Mouse (Mus musculus): ENCODE results near the gene Clic1. TPM values are rescaled to one million over a fixed set of nuclear protein-coding genes. Genes with fewer than 3 reads are reported as not detected.

Gene Clic1
- polyA plus RNA-seq, 1 experiment from 2014 or later = 147 TPM

- Histone ChIP-seq H3K4me1 (peaks cover 47% of the 10 kb centered on the region), H3K27me3 (peaks cover 28% of the 10 kb centered on the region), H3K4me3 (peak overlapping the region; percentile 79), H3K36me3 (ENCODE audit: poor library complexity, severe bottlenecking) (peaks cover 47% of the 10 kb centered on the region), H3K9ac (peak overlapping the region; percentile 90), H3K4me2 (peak overlapping the region; percentile 91), H3K27ac (no peak overlapping the region), H3K9me3 (replicated peaks) (no peaks in the 10 kb centered on the region)
- 60% methylated on average over 22 of the region's 22 CpGs for WGBS
- ATAC-seq = no peak
Observed at GRCm38 (mm10) chr17:35060737-35061297, 11.1 kb downstream of the Clic1 start.

DNA sequence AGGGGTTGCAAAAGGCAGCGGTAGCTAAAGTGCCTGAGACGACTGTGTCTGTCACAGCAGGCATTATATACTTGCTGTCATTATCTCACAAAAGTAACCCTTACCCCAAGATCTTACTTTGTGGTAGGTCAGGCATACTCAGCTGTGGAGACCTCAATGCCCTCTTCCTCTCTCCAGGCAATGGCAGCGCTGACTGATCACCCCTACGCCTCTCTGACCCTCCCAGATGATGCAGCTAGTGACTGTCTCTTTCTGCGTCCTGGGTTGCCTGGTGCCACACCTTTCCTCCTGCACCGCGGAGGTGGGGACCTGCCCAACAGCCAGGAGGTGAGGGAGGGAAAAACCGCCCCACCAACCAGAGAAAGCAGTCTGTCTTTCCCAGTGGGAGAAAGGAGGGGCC, 11.5 kb downstream of the Clic1 start:
- Histone ChIP-seq H3K36me3 (ENCODE audit: poor library complexity, severe bottlenecking) (peaks cover 42% of the 10 kb centered on the region), H3K4me2 (peak overlapping the region; percentile 91; the same call in 1 of the 2 replicates), H3K27ac (no peak overlapping the region), H3K9me3 (replicated peaks) (no peaks in the 10 kb centered on the region), H3K27me3 (peaks cover 33% of the 10 kb centered on the region), H3K4me3 (peak overlapping the region; percentile 79; the same call in 1 of the 2 replicates), H3K4me1 (peaks cover 47% of the 10 kb centered on the region), H3K9ac (peak overlapping the region; percentile 43)
- 78% methylated on average over 8 of the region's 8 CpGs for WGBS
- no peak for ATAC-seq

DNA sequence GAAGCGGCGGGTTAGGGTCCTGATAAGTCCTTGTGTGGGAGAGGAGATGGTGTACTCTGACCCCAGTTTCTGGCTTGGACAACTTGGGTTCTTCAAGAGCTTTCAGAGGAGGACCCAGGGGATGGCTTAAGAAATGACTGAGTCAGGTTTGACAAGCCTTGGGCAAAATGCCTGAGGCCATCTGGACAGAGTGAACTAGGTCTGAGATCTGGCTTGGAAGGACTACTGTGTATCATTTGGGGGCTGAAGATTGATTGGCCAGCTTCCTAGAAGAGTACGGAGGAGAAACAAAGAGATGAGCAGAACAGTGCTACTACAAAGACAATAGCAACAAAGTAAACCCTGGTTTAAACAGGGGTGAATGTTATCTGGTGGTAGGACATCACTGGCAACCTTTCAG, 13.7 kb downstream of the Clic1 start:
- Histone ChIP-seq H3K4me3 (no peak overlapping the region), H3K9me3 (replicated peaks) (no peaks in the 10 kb centered on the region), H3K27ac (no peak overlapping the region), H3K36me3 (ENCODE audit: poor library complexity, severe bottlenecking) (peaks cover 32% of the 10 kb centered on the region), H3K27me3 (peaks cover 49% of the 10 kb centered on the region), H3K9ac (no peak overlapping the region), H3K4me1 (peaks cover 44% of the 10 kb centered on the region), H3K4me2 (no peak overlapping the region)
- 89% methylated on average over 3 of the region's 3 CpGs for WGBS
- no peak for ATAC-seq

DNA sequence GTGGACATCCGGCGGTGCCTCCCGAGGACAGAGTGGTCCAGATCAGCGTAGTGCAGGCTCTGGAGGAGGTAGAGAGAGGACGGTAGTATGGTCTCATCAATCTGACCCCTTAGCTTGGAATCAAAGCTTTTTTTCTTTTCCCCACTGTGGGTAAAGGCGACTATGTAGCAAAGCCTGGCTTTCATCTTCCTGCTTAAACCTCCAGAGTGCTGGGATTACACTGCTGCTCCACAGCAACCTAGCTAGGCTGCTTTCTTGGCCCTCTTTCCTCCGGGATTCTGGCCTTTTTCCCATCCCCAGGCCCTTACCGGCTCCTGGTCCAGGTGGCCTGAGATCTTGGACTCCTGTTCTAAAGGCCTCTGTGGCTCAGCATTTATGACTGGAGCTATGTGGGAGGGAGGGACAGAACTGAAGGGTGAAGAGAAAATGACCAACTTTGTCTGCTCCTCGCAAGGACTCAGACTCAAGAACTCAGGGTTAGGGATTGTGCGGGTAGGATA, 14.7 kb downstream of the Clic1 start:
- H3K4me1 ChIP-seq = peaks cover 40% of the 10 kb centered on the region
- H3K9ac ChIP-seq = peak overlapping the region; percentile 8; the same call in 1 of the 2 replicates
- peaks cover 49% of the 10 kb centered on the region for H3K27me3 ChIP-seq
- no peak for ATAC-seq
- 34% methylated on average over 10 of the region's 10 CpGs for WGBS
- peaks cover 32% of the 10 kb centered on the region for H3K36me3 ChIP-seq (ENCODE audit: poor library complexity, severe bottlenecking)
- H3K4me2 ChIP-seq = peak overlapping the region; percentile 57
- H3K4me3 ChIP-seq = peak overlapping the region; percentile 25; the same call in 1 of the 2 replicates
- H3K9me3 ChIP-seq (replicated peaks) = no peaks in the 10 kb centered on the region
- no peak overlapping the region for H3K27ac ChIP-seq

DNA sequence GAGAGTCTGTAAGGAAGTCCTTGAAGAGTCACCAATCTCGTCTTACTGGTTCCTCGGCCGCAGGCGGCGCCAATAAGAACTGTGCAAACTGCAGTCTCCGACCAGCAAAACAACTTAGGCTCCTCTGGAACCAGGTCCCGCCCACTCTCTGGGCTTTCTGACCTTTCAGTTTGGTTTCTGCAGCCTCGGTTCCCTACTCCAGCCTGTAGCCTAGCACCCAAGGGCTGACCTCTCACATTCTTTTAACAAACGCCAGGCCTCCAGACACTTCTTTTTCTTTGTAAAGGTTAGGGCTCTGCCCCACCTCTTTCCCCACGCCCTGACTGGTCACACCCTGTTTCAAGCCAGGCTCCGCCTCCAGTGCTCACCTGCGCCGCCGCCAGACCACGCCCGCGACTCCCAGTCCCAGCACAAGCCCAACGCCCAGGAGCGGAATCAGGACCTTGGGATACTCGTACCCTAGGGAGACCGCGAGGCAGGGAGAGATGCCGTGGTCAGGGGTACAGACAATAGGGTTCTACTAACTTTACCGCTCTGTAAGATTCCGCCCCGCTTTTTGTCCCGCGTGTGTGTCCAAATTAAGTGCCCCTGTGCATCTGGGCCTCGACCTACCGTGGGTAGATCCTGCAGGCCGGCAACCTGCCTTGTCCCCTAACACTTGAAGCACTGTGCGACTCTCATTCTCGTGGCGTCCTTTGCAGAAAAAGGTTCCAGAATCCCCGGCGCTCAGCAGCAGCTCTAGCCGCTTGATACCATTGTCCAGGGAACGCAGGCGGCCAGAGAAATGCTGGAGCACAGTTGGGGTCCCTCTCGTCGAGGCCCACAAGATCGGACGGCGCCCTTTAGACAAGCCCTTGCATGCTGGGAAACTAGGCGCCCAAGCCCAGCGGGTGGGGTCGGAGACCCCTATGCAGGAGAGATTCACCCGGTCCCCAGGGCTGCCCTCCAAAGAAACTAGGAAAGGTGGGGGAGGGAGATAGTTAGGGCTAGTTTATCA, 15.5 kb downstream of the Clic1 start, which contains the start of gene Ly6g6c:
Gene Ly6g6c (plus strand): TSS at position 438 of the 997 bp plus-strand sequence.
- Histone ChIP-seq H3K4me2 (peak within 1 kb of the TSS; percentile 57), H3K9ac (peak within 1 kb of the TSS; percentile 52), H3K4me3 (peak within 1 kb of the TSS; percentile 25), H3K27me3 (peaks cover 49% of the 10 kb centered on the region), H3K9me3 (replicated peaks) (no peaks in the 10 kb centered on the region), H3K36me3 (ENCODE audit: poor library complexity, severe bottlenecking) (peaks cover 30% of the 10 kb centered on the region), H3K4me1 (peaks cover 33% of the 10 kb centered on the region), H3K27ac (no peak within 1 kb of the TSS)
- ATAC-seq = no peak; the same call in 1 of the 2 replicates
- 1% methylated on average over 48 of the region's 48 CpGs for WGBS

DNA sequence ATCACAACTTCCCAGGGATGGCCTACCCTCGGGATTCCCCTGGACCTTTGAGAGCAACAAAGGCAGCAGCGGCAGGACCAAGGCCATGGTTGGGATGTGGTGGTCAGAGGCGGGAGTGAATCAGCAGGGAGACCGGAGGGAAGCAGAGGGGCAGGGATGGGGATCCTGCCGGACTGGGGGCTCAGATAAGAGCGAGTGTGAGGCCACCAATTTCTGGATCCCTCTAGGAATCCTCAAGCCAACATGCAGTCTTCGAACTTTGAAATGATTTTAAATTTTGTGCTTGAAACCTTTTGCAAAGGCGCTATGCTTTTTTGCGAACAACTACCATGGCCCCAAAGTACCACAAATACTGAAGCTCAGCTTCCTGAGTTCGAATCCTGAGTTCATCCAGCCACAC, 16.3 kb downstream of the Clic1 start, which contains the start of gene Mpig6b:
Gene Mpig6b (minus strand): TSS at position 101 of the 400 bp plus-strand sequence.
- no peaks in the 10 kb centered on the region for H3K9me3 ChIP-seq (replicated peaks)
- 45% methylated on average over 10 of the region's 10 CpGs for WGBS
- H3K27ac ChIP-seq = no peak within 1 kb of the TSS
- H3K4me1 ChIP-seq = peaks cover 25% of the 10 kb centered on the region
- peaks cover 22% of the 10 kb centered on the region for H3K36me3 ChIP-seq (ENCODE audit: poor library complexity, severe bottlenecking)
- no peak for ATAC-seq
- H3K27me3 ChIP-seq = peaks cover 49% of the 10 kb centered on the region
- H3K4me3 ChIP-seq = peak within 1 kb of the TSS; percentile 25
- peak within 1 kb of the TSS; percentile 57 for H3K4me2 ChIP-seq
- H3K9ac ChIP-seq = peak within 1 kb of the TSS; percentile 52

GRCm38 (mm10) chr17:35068213-35068914, 18.6 kb downstream of the Clic1 start:
- Histone ChIP-seq H3K4me1 (peaks cover 17% of the 10 kb centered on the region), H3K27ac (no peak overlapping the region), H3K9ac (no peak overlapping the region), H3K4me2 (no peak overlapping the region), H3K27me3 (peaks cover 46% of the 10 kb centered on the region), H3K36me3 (ENCODE audit: poor library complexity, severe bottlenecking) (peaks cover under 1% of the 10 kb centered on the region; the same call in 1 of the 2 replicates), H3K9me3 (replicated peaks) (no peaks in the 10 kb centered on the region), H3K4me3 (no peak overlapping the region)
- 88% methylated on average over 17 of the region's 17 CpGs for WGBS
- no peak for ATAC-seq

DNA sequence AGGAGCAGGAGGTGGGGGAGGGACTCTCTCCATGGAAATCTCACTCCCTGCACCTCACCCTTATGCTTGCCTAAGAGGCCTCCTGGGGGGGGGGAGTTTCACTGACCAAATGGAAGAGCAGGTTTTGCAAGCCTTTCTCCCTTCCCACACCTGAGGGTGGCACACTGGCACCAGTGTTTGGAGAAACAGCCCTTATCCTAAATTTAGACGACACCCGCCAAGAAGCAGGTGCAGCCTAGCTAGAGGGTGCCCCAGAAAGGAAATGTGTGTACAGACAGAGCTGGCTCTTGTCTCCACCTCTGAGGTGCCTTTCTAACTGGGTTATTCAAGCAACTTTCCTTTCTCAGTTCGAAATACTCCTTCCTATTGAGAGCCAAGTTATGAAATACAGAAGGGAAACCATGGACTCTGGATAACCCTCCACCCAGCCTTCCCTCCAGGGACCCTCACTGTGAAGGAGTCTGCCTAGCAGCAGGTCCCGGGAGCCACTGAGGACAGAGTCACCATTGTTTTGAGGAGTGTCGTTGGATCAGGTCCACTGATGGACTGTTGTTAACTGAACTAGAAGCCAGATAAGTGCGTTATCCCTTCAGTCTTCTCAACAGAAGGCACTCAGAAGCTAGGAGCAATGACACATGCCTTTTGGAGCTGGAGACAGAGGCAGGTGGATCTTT, 20.9 kb downstream of the Clic1 start:
- no peak overlapping the region for H3K4me2 ChIP-seq
- no peaks in the 10 kb centered on the region for H3K36me3 ChIP-seq (ENCODE audit: poor library complexity, severe bottlenecking)
- WGBS = 69% methylated on average over 6 of the region's 6 CpGs
- H3K4me1 ChIP-seq = peaks cover under 1% of the 10 kb centered on the region
- no peak overlapping the region for H3K4me3 ChIP-seq
- ATAC-seq = no peak
- no peak overlapping the region for H3K27ac ChIP-seq
- H3K27me3 ChIP-seq = peaks cover 22% of the 10 kb centered on the region
- no peak overlapping the region for H3K9ac ChIP-seq
- no peaks in the 10 kb centered on the region for H3K9me3 ChIP-seq (replicated peaks)

DNA sequence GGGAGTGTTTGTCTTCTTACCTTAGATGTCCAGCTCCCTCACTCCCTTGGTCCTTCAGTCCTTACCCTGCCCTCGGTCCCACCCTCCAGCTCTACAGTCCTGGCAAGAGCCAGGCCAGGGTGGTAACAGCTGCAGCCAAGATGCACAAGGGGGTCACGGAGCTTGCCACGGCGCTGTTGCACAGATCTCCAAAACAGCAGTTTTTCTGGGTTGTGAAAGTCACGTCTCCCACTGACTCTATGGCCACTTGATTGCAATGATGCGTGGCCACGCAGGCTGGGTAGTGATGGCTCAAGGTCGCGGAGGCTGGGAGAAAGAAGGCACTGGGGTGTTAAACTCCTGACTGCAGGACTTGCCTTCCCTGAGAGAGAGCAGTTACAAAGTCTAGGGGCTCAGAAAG, 21.7 kb downstream of the Clic1 start:
- no peak overlapping the region for H3K4me2 ChIP-seq
- H3K9me3 ChIP-seq (replicated peaks) = no peaks in the 10 kb centered on the region
- H3K4me1 ChIP-seq = peaks cover 3% of the 10 kb centered on the region; the same call in 1 of the 2 replicates
- H3K27me3 ChIP-seq = peaks cover 15% of the 10 kb centered on the region
- ATAC-seq = no peak
- no peak overlapping the region for H3K9ac ChIP-seq
- H3K4me3 ChIP-seq = no peak overlapping the region
- WGBS = 87% methylated on average over 9 of the region's 9 CpGs
- no peak overlapping the region for H3K27ac ChIP-seq
- H3K36me3 ChIP-seq (ENCODE audit: poor library complexity, severe bottlenecking) = no peaks in the 10 kb centered on the region

- H3K36me3 ChIP-seq (ENCODE audit: poor library complexity, severe bottlenecking) = no peaks in the 10 kb centered on the region
- H3K27ac ChIP-seq = no peak overlapping the region
- no peak overlapping the region; the same call in 1 of the 2 replicates for H3K9ac ChIP-seq
- H3K9me3 ChIP-seq (replicated peaks) = no peaks in the 10 kb centered on the region
- no peak overlapping the region for H3K4me3 ChIP-seq
- H3K4me2 ChIP-seq = no peak overlapping the region
- H3K27me3 ChIP-seq = no peaks in the 10 kb centered on the region
- 58% methylated on average over 17 of the region's 17 CpGs for WGBS
- peaks cover 18% of the 10 kb centered on the region for H3K4me1 ChIP-seq
- no peak for ATAC-seq
Observed at GRCm38 (mm10) chr17:35074097-35074496, 24.3 kb downstream of the Clic1 start.
